Mouse (Mus musculus): ENCODE measurements at regions not wholly inside any gene's neighbourhood (a gene's known extent, or its start where the extent isn't known, plus 50 kb on each side); places are given as distances from the start of the nearest gene placed in this dataset.

DNA sequence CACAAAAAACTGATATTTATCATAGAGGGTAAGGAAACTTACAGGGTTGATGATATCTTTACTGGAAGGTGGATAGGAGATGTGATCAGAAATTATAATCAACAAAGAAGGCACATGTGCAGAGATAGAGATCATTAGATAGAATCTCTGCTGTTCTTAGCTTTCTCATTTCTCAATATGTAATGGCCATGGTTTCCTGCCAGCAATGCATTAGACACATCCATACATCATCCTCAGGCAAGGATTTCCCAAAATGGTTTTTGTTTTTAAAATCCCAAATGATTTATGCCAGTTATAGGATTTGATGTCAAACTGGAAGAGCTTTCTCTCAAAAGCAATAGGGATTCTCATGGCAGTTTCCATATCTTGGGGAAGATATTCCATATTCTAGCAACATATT is 52.0 kb upstream of the C030005K15Rik start:
- DNase-seq (ENCODE audit: low spot score): no peak

DNA sequence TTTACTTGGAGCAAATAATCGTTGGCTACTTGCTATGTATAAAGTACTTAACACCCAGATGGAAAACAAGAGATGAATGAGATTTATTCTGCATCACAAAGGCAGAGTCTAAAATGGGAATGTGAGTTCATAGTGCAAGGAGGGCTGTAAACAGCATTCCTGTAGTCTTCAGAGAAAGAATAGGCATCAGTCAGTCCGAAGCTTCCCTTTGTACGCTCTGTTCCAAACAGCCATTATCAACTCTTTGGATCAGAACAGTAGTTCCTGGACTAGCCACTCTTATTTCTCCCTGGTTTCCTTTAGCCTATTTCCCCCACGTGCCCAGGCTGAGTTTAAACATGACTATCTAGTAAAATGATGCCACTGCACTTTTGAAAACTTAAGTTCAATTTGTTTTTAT is 52.8 kb upstream of the C030005K15Rik start:
- no peak for DNase-seq (ENCODE audit: low spot score)

DNA sequence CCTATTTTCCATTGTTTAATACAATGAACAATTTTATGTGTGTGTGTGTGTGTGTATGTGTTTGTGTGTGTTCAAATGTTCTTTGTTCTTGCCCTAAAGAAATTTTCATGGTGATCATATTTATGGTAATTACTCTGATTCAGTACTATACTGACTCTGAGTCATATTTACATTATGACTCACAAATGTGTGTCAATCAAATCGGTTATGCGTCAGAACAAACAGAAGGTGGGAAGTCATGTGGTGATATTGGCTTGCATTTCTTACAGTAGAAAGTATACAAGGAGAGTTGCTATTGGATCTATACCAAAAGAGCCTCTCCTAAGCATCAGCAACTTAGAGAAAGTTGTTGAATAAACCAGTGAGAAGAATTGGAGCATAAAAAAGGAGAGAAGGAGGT is 67.2 kb upstream of the C030005K15Rik start:
- no peak for DNase-seq (ENCODE audit: low spot score)

DNA sequence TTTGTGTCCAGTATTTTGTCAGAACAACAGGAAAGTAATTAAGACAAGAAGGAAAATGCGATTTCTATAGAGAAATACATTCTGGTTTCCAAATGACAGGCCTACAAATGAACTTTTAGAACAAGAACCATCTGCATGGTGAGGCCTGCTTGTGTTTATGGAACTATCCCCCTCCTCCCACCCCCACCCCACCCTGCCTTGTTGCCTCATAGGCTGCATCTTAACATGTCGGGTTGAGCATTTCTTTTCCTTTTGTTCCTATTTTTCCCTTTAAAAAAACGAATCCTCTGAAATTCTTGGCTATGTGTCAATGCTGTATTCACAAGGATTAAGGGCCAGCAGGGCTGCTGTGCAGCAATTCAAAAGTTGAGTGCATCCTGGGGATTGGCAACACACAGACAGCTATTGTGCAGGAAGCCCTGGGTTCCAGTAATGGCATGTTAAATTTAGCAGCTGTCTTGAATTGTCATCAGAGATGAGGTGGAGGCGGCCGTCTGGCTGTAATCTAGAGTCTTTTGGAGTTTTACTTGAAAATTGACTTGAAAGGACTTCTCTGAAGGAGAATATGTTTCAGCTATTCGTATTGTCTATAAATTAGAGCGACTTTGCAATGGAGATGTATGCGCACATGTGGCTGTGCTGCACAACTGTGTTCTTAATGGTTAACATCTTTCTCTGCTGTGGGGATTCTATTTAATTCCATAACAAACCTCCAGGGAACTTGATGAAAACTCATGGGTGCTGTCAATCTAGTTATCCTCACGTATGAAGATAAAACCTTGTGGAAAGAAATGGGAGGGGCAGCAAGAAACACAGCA is 75.1 kb upstream of the C030005K15Rik start:
- no peak for DNase-seq (ENCODE audit: low spot score)

DNA sequence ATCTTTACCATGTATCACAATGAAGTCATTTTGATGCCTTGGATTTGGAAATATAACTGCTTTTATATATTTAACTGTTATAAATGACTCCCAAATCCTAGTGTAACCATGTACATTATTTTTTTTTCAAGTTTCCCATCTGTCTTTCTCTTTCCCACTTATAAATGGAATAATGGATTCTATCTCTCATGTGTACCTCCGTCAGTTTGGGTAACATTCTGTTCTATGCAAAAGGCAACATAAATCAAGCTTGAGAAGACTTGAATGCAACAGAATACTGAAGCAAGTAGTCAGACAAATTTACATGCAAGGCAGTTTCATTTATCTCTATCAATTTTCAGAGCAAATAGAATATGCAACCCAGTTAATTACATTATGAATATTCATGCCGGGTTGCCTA is 81.4 kb upstream of the C030005K15Rik start:
- DNase-seq (ENCODE audit: low spot score): no peak

DNA sequence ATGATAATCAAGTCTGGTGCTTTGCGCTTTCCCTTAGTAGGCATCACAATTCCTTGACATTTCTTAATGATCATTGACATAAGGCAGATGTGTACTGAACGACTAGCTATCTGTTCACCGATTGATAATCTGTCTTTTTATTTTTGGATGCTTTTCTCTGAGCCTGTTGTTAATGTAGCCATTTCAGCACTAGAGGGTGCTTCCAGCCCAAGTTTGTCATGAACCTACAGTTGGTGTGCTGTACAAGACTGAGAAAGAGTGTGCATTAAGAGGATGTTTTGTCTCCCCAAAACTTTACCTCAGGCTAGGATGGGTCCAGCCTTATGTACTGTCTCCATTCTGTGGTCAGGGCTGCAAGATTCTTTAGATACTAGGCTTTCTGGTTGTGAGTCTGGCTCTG is 116.0 kb upstream of the C030005K15Rik start:
- DNase-seq (ENCODE audit: low spot score): no peak

DNA sequence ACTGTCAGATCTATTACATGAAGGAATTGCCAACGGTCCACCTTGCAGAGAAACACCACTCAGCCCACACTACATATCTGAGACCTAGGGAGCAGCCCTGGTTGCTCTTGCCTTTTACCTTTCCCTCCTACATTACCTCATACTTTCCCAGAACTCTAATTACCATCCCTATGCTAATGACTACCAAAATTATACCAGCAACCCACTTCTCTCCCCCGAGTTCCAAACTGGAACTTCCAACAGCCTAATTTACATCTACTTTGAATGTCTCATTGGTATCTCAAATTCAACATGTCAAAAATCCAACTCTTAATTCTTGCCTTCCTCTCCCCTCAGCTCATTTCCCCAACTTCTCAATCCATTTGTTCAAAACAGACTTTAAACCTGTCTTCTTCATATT is 124.9 kb upstream of the C030005K15Rik start:
- DNase-seq (ENCODE audit: low spot score): no peak

DNA sequence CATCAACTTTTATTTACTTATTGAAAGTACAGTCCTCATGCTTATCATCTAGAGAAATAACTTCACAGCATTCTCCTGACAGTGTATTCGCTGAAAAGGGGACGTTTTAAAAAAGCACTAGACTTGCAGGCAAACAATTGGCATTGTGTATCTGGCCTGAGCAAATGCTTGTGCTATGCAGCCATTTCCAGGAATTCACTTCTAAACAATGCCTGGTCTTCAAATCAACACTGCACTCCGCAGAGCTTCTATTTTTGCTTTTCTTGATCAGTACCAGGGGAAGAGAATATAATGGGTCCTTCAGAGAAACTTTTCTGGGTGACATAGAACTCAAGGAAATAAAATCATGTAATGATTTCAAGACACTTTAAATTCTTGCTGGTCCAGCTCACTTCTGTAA is 150.5 kb upstream of the C030005K15Rik start:
- DNase-seq (ENCODE audit: low spot score): no peak

DNA sequence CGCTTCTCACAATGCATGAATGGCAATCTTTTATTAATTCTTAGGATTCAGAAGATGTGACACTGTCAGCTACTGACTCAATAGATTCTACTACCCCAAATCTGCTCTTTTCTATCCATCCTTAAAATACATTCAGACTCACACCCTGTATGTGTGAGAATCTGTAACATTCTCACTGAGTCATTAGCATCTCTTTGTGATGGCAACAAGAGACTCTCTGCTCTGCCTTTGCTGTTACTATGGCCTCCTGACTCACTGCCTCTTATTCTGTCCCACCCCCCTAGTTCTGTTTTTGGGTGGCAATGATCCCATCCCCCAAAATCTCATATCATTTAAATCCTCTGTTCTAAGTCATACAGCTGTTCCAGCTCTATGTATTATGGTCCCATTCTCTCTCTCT is 159.5 kb upstream of the C030005K15Rik start:
- DNase-seq (ENCODE audit: low spot score): no peak

DNA sequence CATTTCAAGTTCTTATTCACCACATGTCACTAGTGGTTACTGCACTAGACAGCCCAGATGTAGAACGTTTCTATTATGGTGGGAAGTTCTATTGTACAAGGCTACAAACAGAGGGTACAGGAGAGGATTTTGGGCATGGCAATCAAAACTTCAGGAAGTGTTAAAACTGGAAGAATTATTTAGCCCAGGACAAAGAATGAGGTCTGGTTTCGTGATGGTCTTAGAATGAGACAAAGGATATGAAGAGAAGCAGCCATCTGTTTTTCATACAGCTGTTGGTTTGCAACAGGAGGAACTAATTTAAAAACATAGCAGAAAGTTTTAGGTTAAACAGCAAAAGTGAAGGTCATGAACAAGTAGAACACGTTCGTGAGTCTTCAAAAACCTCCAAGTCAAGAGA is 179.2 kb upstream of the C030005K15Rik start:
- no peak for DNase-seq (ENCODE audit: low spot score)

DNA sequence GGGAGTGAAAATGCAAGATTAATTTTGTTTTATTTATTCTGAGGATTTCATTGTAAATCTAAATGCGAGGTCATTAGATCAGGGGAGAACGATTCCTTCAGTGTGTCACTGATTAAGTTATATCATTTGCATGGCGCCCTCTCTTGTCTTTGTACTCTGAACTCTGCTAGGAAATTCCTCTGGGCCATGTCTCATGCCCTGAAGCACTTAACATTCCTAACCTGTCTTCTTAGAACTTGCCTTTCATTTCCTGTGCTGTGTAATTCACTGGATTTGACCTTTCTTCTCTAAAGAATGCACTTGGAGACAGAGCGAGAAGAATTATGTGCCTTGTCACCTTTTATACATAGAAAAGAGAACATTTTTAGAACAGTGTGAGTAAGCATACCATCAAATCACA is 199.0 kb upstream of the C030005K15Rik start:
- DNase-seq (ENCODE audit: low spot score): no peak

DNA sequence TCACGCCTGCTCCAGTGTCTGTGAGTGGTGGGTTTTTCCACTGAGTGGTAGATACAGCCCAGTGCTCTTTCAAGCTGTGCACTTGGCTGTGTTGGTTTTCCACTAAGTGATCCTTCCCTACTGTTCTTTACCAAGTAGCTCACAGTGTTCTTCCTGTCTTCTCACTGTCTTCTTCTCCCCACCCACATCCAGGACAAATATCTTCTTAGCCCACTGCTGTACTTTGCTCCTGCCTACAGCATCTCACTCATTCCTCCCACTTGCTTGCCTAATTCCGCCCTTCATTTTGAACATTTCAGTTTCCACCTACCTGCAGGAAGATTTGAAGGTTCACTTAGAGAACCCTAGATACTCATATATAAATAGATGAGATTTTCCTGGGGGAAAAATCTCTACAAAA is 213.8 kb upstream of the C030005K15Rik start:
- no peak for DNase-seq (ENCODE audit: low spot score)

DNA sequence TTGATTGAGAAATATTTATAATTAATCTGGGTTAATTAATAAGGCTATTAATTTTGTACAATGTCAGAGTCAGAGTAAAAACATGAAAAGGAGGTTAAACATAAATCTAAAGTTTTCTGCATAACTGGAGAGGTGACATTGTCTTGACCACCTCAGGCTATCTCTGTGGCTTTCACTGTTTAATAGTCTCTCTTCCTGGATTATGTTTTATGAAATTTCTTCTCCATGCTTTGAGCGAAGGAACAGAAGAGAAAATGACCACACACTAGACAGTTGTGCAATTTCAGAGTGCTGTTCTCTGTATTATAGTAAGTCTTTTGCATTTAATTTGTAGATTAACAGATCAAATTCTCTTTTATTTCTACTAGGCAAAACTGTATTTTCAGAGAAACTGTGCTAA is 239.3 kb upstream of the C030005K15Rik start:
- DNase-seq (ENCODE audit: low spot score): no peak

DNA sequence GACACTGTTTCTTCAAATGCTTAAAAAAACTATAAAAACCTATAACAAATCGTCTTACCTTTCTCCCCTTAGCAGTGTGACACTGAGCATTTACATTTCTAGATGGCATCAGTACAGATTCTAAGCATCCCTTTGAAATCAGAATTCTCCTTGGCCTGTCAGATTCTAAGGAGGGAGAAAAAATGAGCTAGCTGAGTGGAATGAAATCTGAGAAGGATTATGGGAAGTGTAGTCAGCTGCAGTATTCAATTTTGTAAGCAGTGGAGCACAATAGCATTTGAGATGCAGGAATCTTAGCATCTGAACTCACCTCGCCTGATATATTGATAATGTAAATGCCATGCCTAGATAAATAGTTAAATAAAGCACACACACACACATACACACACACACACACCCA is 240.4 kb upstream of the C030005K15Rik start:
- no peak for DNase-seq (ENCODE audit: low spot score)

DNA sequence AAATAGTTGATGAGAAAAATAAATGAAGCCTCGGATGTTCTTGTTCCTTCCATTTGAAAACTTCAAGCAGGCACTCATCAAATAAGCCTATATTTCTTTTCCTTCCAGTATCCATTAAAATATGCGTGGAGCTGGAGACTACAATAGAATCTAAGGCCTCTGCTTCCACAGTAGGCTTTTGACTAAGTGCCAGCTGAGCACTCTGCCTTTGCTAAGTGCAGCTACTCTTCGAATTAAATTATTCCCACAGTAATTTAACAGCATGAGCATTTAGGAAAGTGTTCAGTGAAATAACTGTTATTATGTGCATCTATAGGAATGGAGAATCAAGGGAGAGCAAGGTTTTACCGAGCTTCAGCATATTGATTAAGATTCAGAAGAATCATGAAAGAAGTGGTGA is 280.5 kb upstream of the C030005K15Rik start:
- no peak for DNase-seq (ENCODE audit: low spot score)

DNA sequence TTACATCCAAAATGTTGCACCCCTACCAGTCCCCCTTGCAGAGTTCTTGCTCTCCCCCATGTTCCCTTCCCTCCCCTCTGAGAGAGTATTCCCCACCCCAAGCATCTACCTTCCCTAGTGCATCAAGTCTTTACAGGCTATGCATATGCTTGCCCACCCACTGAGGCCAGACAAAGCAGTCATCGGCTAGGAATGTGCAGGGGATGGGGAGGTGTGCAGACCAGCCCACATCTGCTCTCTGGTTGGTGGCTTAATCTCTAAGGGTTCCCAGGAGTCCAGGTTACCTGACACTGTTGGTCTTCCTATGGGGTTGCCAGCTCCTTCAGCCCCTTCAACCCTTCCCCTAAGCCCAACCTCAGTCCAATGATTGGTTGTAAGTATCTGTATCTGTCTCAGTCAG is 281.8 kb upstream of the C030005K15Rik start:
- no peak for DNase-seq (ENCODE audit: low spot score)

DNA sequence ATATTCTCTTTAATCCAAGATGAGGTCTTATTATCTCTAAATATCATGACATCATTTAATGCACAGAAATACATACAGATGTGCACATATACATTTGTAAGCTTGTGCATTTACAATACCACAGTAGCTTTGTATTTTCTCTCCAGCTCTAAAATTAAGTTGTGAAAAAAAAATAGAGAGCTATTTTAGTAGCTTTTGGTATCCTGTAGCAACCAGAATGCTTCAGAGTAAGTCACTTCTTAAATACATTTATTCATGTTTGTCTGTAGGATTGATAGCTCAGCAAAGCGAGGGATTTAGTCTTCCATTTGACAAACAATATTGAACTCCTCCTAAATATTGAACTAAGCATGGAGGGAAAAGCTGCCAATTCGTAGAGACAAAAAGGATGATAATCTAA is 286.4 kb upstream of the C030005K15Rik start:
- no peak for DNase-seq (ENCODE audit: low spot score)

DNA sequence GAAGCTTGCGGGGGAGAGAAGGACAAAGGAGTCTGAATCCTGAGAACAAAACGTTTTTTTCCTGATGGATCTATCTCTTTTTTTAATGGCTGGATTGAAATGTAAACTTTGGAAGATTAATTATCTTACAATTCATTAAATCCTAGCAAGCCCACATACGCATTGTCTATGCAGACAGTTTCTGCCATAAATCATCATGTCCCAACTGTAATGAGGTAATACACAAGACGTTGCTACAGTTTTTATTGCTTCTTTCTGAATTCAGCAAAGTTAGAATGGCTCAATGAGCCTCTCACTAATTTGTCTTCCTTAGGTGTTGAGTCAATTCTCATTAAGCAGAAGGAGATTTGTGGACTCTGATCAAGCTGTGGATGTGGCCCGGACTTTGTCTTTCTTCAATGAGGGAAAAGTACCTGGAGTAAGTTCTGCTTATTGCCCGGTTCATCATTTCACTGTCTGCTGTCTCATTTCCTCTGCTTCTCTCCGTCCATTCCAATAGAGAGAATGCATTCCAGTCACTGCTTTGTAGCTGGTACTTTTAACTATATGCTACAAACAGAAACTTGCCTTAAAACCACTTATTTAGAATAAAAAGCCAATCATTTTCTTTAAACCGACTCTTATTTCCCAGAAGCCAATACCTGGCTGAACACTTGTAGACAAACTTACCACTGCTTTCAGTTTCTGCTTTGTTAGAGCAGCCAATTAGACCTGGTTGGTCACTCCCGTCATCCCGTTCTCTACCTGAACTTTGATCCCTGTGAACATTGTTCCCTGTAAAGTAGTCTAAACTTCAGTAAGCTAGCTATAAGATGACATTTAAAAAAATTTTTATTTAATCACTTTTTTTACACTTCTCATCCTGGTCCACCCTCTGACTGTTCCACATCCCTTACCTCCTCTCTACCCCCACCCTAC is 288.7 kb upstream of the C030005K15Rik start:
- no peak for DNase-seq (ENCODE audit: low spot score)

DNA sequence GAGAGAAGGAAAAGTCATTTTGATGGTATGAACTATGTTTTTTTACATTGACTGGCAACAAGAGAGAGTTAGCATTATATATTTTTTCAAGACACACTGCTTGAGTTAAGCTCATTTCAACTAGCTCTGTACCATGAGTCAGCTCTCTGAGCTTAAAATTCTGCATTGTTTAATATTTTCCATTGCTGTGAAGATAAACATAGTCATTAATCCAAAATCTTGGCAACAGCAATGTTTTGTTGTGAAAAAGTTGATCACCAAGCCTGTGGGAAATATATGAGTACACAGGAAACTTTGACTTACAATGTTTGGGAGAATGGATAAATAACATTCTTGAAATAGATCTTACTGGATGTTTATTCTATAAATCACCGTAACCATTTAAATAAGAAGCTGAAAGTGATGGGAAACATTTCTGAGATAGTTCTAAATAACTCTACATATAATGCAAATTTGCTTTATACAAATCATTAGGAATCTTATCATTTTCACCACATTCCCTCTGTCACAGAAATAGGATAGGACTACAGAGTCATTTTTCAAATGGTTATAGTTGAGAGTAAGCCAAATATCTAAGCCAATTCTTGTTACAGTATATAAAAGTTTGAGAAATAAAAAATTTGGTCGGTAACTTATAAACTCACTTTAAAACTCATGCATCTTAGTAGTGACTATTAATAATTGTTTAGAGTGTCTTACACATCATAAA is 290.2 kb upstream of the C030005K15Rik start:
- no peak for DNase-seq (ENCODE audit: low spot score)

DNA sequence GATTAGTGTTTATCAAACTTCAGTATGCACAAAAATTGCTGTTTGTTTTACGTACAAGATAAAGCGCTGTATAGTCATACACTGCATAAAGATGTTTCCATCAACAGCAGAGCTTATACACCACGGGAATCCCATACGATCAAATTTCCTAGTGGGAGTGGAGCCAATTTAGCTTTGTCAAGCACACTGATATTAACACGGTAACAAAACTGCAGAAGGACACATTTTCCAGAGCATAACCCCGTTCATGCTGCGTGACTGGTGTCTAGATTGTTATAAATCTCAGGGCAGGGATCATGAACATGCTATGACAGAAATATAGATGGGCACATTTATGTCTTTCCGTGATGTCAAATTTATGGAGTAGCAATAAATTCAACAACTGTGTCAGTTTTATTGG is 302.6 kb upstream of the C030005K15Rik start:
- no peak for DNase-seq (ENCODE audit: low spot score)

DNA sequence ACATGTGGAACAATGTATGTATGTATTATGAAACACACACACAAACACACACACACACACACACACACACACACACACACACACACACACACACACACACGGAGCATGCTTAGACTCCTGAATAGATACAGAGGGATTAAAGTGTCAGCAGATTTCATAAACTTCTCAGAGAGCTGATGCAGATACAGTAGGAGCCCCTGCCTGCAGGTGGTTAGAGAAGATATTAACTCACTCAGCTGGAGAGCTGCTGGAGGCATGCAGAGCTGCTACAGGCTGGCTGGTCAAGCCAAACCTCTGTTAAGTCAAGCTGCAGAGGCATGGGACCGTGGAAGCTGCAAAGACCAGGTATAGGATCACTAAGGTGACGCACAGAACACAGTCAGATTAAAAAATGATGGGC is 303.1 kb upstream of the C030005K15Rik start:
- no peak for DNase-seq (ENCODE audit: low spot score)

DNA sequence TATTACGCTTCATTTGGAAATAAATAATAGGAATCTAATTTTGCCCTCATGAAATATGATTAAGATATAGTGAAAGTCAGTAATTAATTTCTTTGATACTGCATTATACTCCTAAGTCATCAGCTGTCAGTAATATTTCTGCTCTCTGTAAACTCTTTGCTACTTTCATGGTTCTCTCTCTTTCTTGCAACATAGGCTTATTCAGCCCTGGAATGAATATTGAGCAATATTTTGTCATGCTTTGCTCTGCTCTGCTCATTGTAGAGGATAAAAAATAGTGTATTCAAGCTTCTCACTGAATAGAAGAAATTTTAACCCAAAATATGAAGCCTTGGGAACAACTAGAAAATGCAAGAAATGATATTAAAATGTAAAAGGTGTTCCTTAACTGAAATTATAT is 306.1 kb upstream of the C030005K15Rik start:
- DNase-seq (ENCODE audit: low spot score): no peak

DNA sequence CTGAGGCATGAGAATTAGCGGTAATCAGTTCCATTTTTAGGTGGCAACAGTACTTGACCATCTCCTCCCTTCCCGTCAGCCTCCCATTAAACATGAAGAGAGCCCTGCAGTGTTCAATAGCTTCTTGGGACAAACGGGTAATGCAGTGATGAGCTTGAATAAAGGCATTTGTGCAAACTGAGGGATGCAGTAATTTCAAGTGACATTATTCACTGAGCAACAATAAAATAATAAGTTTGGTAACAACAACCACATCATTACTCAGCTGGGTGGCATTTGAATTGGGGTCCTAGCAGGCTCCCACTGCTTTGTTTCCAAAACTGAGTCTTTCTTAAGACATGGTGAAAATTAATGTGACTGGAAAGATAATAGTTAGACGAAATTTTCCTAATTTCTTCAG is 315.2 kb upstream of the C030005K15Rik start:
- no peak for DNase-seq (ENCODE audit: low spot score)

Measured in spleen, adult 12 weeks (tissue).